ENCODE assay signal across 9 mouse cellular contexts in the genomic region with DNA sequence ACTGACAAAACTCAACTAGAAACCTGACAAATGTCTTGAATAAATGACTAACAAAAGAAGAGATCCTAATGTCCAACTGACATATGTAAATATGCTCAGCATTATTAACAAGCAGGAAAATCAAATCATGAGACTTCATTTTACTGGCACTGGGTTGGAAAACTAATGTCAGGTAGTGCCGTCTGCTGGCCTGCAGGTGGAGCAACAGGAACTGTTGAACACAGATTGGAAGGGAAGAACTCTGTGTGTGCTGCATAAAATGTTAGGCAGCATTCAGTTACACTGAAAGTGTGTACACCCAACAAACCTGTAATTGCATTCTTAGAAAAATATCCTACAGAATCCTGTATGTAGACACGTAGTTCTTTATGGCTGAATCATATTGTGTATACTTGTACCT. TPM values are rescaled to one million over a fixed set of nuclear protein-coding genes. Genes with fewer than 3 reads are reported as not detected.
DNase-seq lines count a peak whose midpoint lies in the region; ATAC-seq lines count a peak whose summit lies in the region.
"Had no signal": no experiment of that assay in that cellular context is flagged by ENCODE, and none has a peak within 500 bp of the region (broad histone marks: within the 10 kb centered on the region; RNA-seq: fewer than 3 reads in every experiment).

No protein-coding gene starts in this region.

- H3K4me1 ChIP-seq in hindbrain, embryonic 12.5 days, result no peaks in the 10 kb centered on the region

- intact Hi-C loops in heart, postnatal 10 days (cut with DNase I), result loop anchor here (5.0 kb wide), 1 partner anchor 58 kb away; no protein-coding TSS in a partner anchor

- H3K36me3 ChIP-seq in hindbrain, embryonic 12.5 days, result no peaks in the 10 kb centered on the region

- no peaks in the 10 kb centered on the region for H3K27me3 ChIP-seq in hindbrain, embryonic 12.5 days

- ATAC-seq in hindbrain, embryonic 12.5 days (ENCODE audit: low FRiP score), result no peak

- H3K27ac ChIP-seq in hindbrain, embryonic 12.5 days, result no peak overlapping the region

- H3K9ac ChIP-seq in hindbrain, embryonic 12.5 days, result no peak overlapping the region

- H3K4me3 ChIP-seq in hindbrain, embryonic 12.5 days, result no peak overlapping the region

- peak; percentile 3 to 6 for DNase-seq in heart, postnatal 10 days
- DNase-seq in heart, adult 8-10 months (ENCODE audit: low spot score), result no peak
- DNase-seq in right cerebral cortex, postnatal 14 days, result peak; percentile 23
- DNase-seq in right cerebral cortex, adult 18-20 months, result no peak
- peak; percentile 39 for DNase-seq in cerebellum, adult 9-10 months
- peak; percentile 1 for DNase-seq in mesoderm, embryonic 11.5 days (ENCODE audit: low read depth, low spot score)
- no peak for DNase-seq in urinary bladder, postnatal 10 days (ENCODE audit: low spot score)

- no peaks in the 10 kb centered on the region for H3K9me3 ChIP-seq in hindbrain, embryonic 12.5 days (replicated peaks)

- 30% methylated on average over 2 of the region's 2 CpGs for WGBS in hindbrain, embryonic 12.5 days

- H3K4me2 ChIP-seq in hindbrain, embryonic 12.5 days (replicated peaks), result no peak overlapping the region

RNA-seq across cellular contexts. Expression of gene Tmsb15b2, which starts 15.6 kb away (rescaled TPM):
- total RNA-seq in heart, postnatal 10 days (2021), result 1 to 10 TPM; 1.9 to 5.9 TPM
- total RNA-seq in heart, adult 8-10 months (2022), result 1 to 10 TPM in 2 of 4 experiments, under 1 TPM in 1, not detected in 1; 0.90 to 1.6 (median 1.4) TPM
- polyA plus RNA-seq in hindbrain, embryonic 12.5 days (2016; fragmentation: Nextera tagmentation; extraction: Ambion mirVana), result 82.4 and 101 TPM in 2 replicates

RNA-seq across cellular contexts. Expression of gene Tmsb15l, which starts 17.0 kb away (rescaled TPM):
- total RNA-seq in heart, postnatal 10 days (2021), result 1 to 10 TPM in 1 of 2 experiments, under 1 TPM in 1; 0.67 to 1.0 TPM
- total RNA-seq in heart, adult 8-10 months (2022), result not detected
- polyA plus RNA-seq in hindbrain, embryonic 12.5 days (2016; fragmentation: Nextera tagmentation; extraction: Ambion mirVana), result 10.6 TPM in 2 replicates

RNA-seq across cellular contexts. Expression of gene Tmsb15b1, which starts 17.0 kb away (rescaled TPM):
- 1 to 10 TPM in 1 of 2 experiments, under 1 TPM in 1; 0.91 to 1.2 TPM for total RNA-seq in heart, postnatal 10 days (2021)
- not detected for total RNA-seq in heart, adult 8-10 months (2022)
- polyA plus RNA-seq in hindbrain, embryonic 12.5 days (2016; fragmentation: Nextera tagmentation; extraction: Ambion mirVana), result 28.8 and 37.6 TPM in 2 replicates

RNA-seq across cellular contexts. Expression of gene H2bfm, which starts 32.6 kb away (rescaled TPM):
- total RNA-seq in heart, postnatal 10 days (2021), result not detected
- not detected for total RNA-seq in heart, adult 8-10 months (2022)
- not detected in 2 replicates for polyA plus RNA-seq in hindbrain, embryonic 12.5 days (2016; fragmentation: Nextera tagmentation; extraction: Ambion mirVana)
- polyA plus RNA-seq: large intestine, adult 2 months had no signal

RNA-seq across cellular contexts. Expression of gene Zcchc18, which starts 33.3 kb away (rescaled TPM):
- total RNA-seq in heart, postnatal 10 days (2021), result not detected
- total RNA-seq in heart, adult 8-10 months (2022), result under 1 TPM in 3 of 4 experiments, not detected in 1; 0.12 to 0.29 (median 0.13) TPM
- 136 and 137 TPM in 2 replicates for polyA plus RNA-seq in hindbrain, embryonic 12.5 days (2016; fragmentation: Nextera tagmentation; extraction: Ambion mirVana)

Comparison
In these comparisons a context has a peak if more than half of its experiments do, and no peak if none do; other contexts are left out.
1. DNase-seq: peak in heart, postnatal 10 days (2 of 2), right cerebral cortex, postnatal 14 days (single experiment), cerebellum, adult 9-10 months (single experiment) and mesoderm, embryonic 11.5 days (single experiment); none in heart, adult 8-10 months (single experiment), right cerebral cortex, adult 18-20 months (single experiment) and urinary bladder, postnatal 10 days (single experiment).